Mouse (Mus musculus): ENCODE results near the gene N4bp1. TPM values are rescaled to one million over a fixed set of nuclear protein-coding genes. Genes with fewer than 3 reads are reported as not detected.

The N4bp1 gene
- total RNA-seq, 2 experiments from 2014 or later, result 5.0 to 6.0 TPM

- no peak for ATAC-seq (replicated peaks; ENCODE audit: low FRiP score, poor library complexity, severe bottlenecking)
Observed at GRCm38 (mm10) chr8:86901972-86902371, 16.9 kb upstream of the N4bp1 start.

- ATAC-seq (replicated peaks; ENCODE audit: low FRiP score, poor library complexity, severe bottlenecking), result no peak
Observed at GRCm38 (mm10) chr8:86897726-86898419, 12.8 kb upstream of the N4bp1 start.

- no peak for ATAC-seq (replicated peaks; ENCODE audit: low FRiP score, poor library complexity, severe bottlenecking)
Observed at GRCm38 (mm10) chr8:86895390-86895789, 10.3 kb upstream of the N4bp1 start.

GRCm38 (mm10) chr8:86894194-86894761 lies 9.2 kb upstream of the N4bp1 start:
- no peak for ATAC-seq (replicated peaks; ENCODE audit: low FRiP score, poor library complexity, severe bottlenecking)

GRCm38 (mm10) chr8:86893554-86893953 lies 8.5 kb upstream of the N4bp1 start:
- ATAC-seq (replicated peaks; ENCODE audit: low FRiP score, poor library complexity, severe bottlenecking), result no peak

- no peak for ATAC-seq (replicated peaks; ENCODE audit: low FRiP score, poor library complexity, severe bottlenecking)
Observed at GRCm38 (mm10) chr8:86891533-86891932, 6.5 kb upstream of the N4bp1 start.

- no peak for ATAC-seq (replicated peaks; ENCODE audit: low FRiP score, poor library complexity, severe bottlenecking)
Observed at GRCm38 (mm10) chr8:86888058-86888939, 3.2 kb upstream of the N4bp1 start.

GRCm38 (mm10) chr8:86884067-86884466 lies 991 bp downstream of the N4bp1 start:
- ATAC-seq (replicated peaks; ENCODE audit: low FRiP score, poor library complexity, severe bottlenecking), result no peak

- ATAC-seq (replicated peaks; ENCODE audit: low FRiP score, poor library complexity, severe bottlenecking), result no peak
Observed at GRCm38 (mm10) chr8:86882568-86883478, 2.2 kb downstream of the N4bp1 start.

GRCm38 (mm10) chr8:86881951-86882350 lies 3.1 kb downstream of the N4bp1 start:
- no peak for ATAC-seq (replicated peaks; ENCODE audit: low FRiP score, poor library complexity, severe bottlenecking)

GRCm38 (mm10) chr8:86881068-86881609 lies 3.9 kb downstream of the N4bp1 start:
- no peak for ATAC-seq (replicated peaks; ENCODE audit: low FRiP score, poor library complexity, severe bottlenecking)

GRCm38 (mm10) chr8:86876831-86877230 lies 8.2 kb downstream of the N4bp1 start:
- ATAC-seq (replicated peaks; ENCODE audit: low FRiP score, poor library complexity, severe bottlenecking), result no peak

- no peak for ATAC-seq (replicated peaks; ENCODE audit: low FRiP score, poor library complexity, severe bottlenecking)
Observed at GRCm38 (mm10) chr8:86874055-86874454, 11.0 kb downstream of the N4bp1 start.

- no peak for ATAC-seq (replicated peaks; ENCODE audit: low FRiP score, poor library complexity, severe bottlenecking)
Observed at GRCm38 (mm10) chr8:86873151-86873550, 11.9 kb downstream of the N4bp1 start.

- no peak for ATAC-seq (replicated peaks; ENCODE audit: low FRiP score, poor library complexity, severe bottlenecking)
Observed at GRCm38 (mm10) chr8:86872097-86872815, 12.8 kb downstream of the N4bp1 start.

GRCm38 (mm10) chr8:86871421-86871820 lies 13.6 kb downstream of the N4bp1 start:
- no peak for ATAC-seq (replicated peaks; ENCODE audit: low FRiP score, poor library complexity, severe bottlenecking)

GRCm38 (mm10) chr8:86870771-86871170 lies 14.3 kb downstream of the N4bp1 start:
- no peak for ATAC-seq (replicated peaks; ENCODE audit: low FRiP score, poor library complexity, severe bottlenecking)

GRCm38 (mm10) chr8:86868041-86868440 lies 17.0 kb downstream of the N4bp1 start:
- no peak for ATAC-seq (replicated peaks; ENCODE audit: low FRiP score, poor library complexity, severe bottlenecking)

- no peak for ATAC-seq (replicated peaks; ENCODE audit: low FRiP score, poor library complexity, severe bottlenecking)
Observed at GRCm38 (mm10) chr8:86864764-86865163, 20.3 kb downstream of the N4bp1 start.
